Mouse (Mus musculus) small intestine, adult 2 months (tissue): Measurements from ENCODE around the gene Etv5.

ENCODE experiments used
- CTCF ChIP-seq: fragments of 200-500 bp; IDR thresholded peaks from 2 replicates; pipeline ENCODE4 v1.5.1; 2012; ENCODE audit warnings: low read depth, mild to moderate bottlenecking, control low read depth, inconsistent platforms, low read length, moderate library complexity, mixed read lengths; ENCODE audit not compliant: insufficient replicate concordance, insufficient read length; ENCODE audit errors: extremely low read depth
- POLR2A ChIP-seq: fragments of 200-500 bp; IDR thresholded peaks from 2 replicates; pipeline ENCODE4 v1.6.1; 2012; ENCODE audit warnings: low read depth, mild to moderate bottlenecking, control low read depth, inconsistent platforms, low read length, moderate library complexity

DNA sequence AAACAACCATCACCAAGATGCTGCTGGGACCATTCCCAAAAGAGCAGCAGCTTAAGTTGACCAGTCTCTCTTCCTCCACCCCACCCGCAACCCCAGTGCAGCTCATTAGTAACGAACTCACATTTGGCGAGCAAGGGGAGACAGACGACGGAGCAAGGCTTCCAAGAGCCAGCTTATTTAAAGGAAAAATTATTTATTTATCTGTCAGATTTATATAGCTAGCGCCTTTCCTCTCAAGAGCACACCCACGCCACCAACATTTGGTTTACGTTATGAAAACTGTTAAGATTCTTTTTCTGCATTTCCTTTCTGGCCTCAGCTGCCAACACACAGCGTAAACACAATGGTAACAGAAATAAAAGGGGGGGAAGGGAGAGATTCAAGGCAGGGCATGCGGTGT, 34.0 kb downstream of the Etv5 start:
- TF ChIP-seq CTCF (no peak), POLR2A (no peak)
